Mouse (Mus musculus) hindbrain, embryonic 15.5 days (tissue): Measurements from ENCODE around the gene Dnajb12. TPM values are rescaled to one million over a fixed set of nuclear protein-coding genes. Genes with fewer than 3 reads are reported as not detected.
A peak's percentile ranks its signal among the peaks of the same experiment; 100 is the strongest.

ENCODE experiments used
- ATAC-seq: fragments of 200-750 bp; cut with Nextera tagmentation; 2 replicates; pipeline ENCODE4 v1.8.0; 2017; ENCODE audit warnings: low read depth, moderate number of reproducible peaks, moderate TSS enrichment; ENCODE audit not compliant: low FRiP score
- H3K27ac ChIP-seq: fragments of 300-500 bp; sonication (generic); replicated peaks from 2 replicates; pipeline ENCODE4 v1.5.1; 2015; ENCODE audit warnings: mild to moderate bottlenecking, inconsistent platforms
- H3K27me3 ChIP-seq: fragments of 300-500 bp; sonication (generic); 2 replicates; pipeline ENCODE4 v1.6.1; 2015; ENCODE audit warnings: control low read depth, inconsistent platforms
- H3K36me3 ChIP-seq: fragments of 300-500 bp; sonication (generic); 2 replicates; pipeline ENCODE4 v1.6.1; 2015; ENCODE audit warnings: control low read depth, inconsistent platforms
- H3K4me1 ChIP-seq: fragments of 300-500 bp; sonication (generic); replicated peaks from 2 replicates; pipeline ENCODE4 v1.6.1; 2015; ENCODE audit warnings: control low read depth, inconsistent platforms
- H3K4me2 ChIP-seq: fragments of 300-500 bp; sonication (generic); 2 replicates; pipeline ENCODE4 v1.6.1; 2015; ENCODE audit warnings: moderate library complexity, mild to moderate bottlenecking, inconsistent platforms
- H3K4me3 ChIP-seq: fragments of 300-500 bp; sonication (generic); 2 replicates; pipeline ENCODE4 v1.5.1; 2015; ENCODE audit warnings: mild to moderate bottlenecking, inconsistent platforms
- H3K9ac ChIP-seq: fragments of 300-500 bp; sonication (generic); 2 replicates; pipeline ENCODE4 v1.6.1; 2015; ENCODE audit warnings: inconsistent platforms
- H3K9me3 ChIP-seq: fragments of 300-500 bp; sonication (generic); 2 replicates; pipeline ENCODE4 v1.6.1; 2016; ENCODE audit warnings: control low read depth, inconsistent platforms
- WGBS: fragments of 180-500 bp; shearing (Covaris S2); methylation state at CpG from one replicate; pipeline ENCODE4 v1.1.7; 2015; 5-methylcytosine and 5-hydroxymethylcytosine counted together
- polyA plus RNA-seq: library from polyadenylated mRNA; unstranded; fragments of >200 nt; fragmentation: Nextera tagmentation; extraction: Ambion mirVana; gene quantifications from 2 replicates; pipeline ENCODE4 v1.2.1, GENCODE M21; 2015

Gene Dnajb12
- polyA plus RNA-seq, 1 experiment from 2014 or later: 24.6 TPM

GRCm38 (mm10) chr10:59948363-59949254, 69.3 kb downstream of the Dnajb12 start:
- peak overlapping the region; percentile 71 for H3K4me2 ChIP-seq
- 54% methylated on average over 6 of the region's 6 CpGs for WGBS
- H3K9ac ChIP-seq: no peak overlapping the region; the same call in 1 of the 2 replicates
- no peak for ATAC-seq
- H3K27me3 ChIP-seq: no peaks in the 10 kb centered on the region
- H3K4me1 ChIP-seq: peaks cover 45% of the 10 kb centered on the region
- H3K36me3 ChIP-seq: peaks cover 4% of the 10 kb centered on the region; the same call in 1 of the 2 replicates
- H3K4me3 ChIP-seq: peak overlapping the region; percentile 80
- peak overlapping the region; percentile 95; the same call in 1 of the 2 replicates for H3K27ac ChIP-seq
- H3K9me3 ChIP-seq: no peaks in the 10 kb centered on the region

Other genes with a start within 250 kb of the Dnajb12 start
- gene Micu1, start 177.1 kb upstream of the Dnajb12 start, polyA plus RNA-seq: 79.7 and 80.0 TPM in 2 replicates
- 68.9 and 71.1 TPM in 2 replicates for gene Ddit4, start 72.3 kb downstream of the Dnajb12 start, polyA plus RNA-seq
- gene Ascc1, start 123.2 kb downstream of the Dnajb12 start, polyA plus RNA-seq: 46.4 and 49.1 TPM in 2 replicates
- gene Anapc16, start 123.6 kb downstream of the Dnajb12 start, polyA plus RNA-seq: 106 and 120 TPM in 2 replicates
- gene Spock2, start 226.7 kb downstream of the Dnajb12 start, polyA plus RNA-seq: 106 and 113 TPM in 2 replicates